Mouse (Mus musculus) lung, postnatal 0 days (tissue): Measurements from ENCODE around the gene Ubap1l.

ENCODE experiments used
- CTCF ChIP-seq: IDR thresholded peaks from 2 replicates; pipeline ENCODE4 v1.5.1; 2016; ENCODE audit warnings: antibody characterized with exemption, mild to moderate bottlenecking
- EP300 ChIP-seq: IDR thresholded peaks from 2 replicates; pipeline ENCODE4 v1.6.1; 2016; ENCODE audit warnings: antibody characterized with exemption, mild to moderate bottlenecking, control low read depth

- TF ChIP-seq EP300, result no peak
- TF ChIP-seq CTCF, result no peak
Observed at GRCm38 (mm10) chr9:65358956-65359480, 1.8 kb upstream of the Ubap1l start.
